Mouse (Mus musculus): ENCODE data around the gene Zfp667.
"Not testable (repeated sequence)": the region's sequence is repeated elsewhere in the genome, so short reads cannot be mapped to it uniquely, and the experiment has no call there.

DNA sequence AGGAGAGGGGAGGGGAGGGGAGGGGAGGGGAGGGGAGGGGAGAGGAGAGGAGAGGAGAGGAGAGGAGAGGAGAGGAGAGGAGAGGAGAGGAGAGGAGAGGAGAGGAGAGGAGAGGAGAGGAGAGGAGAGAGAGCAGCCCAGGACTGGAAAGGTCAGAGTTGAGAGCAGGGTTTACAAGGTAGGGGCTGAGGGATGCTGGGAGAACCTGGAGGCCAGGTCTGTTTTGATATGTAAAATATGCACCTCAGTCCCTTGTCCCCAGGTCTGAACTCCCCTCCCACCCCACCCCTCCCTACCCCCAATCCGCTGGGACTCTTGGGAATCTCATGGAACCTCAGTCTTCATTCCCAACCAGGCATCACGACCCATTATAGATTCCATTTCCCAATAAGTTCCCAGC lies 26.4 kb upstream of the Zfp667 start:
- not testable (repeated sequence) for TF ChIP-seq CTCF, EP300 (IDR thresholded peaks at IDR 0.05; ENCODE audit: low read depth)
